Mouse (Mus musculus): ENCODE measurements at regions not wholly inside any gene's neighbourhood (a gene's known extent, or its start where the extent isn't known, plus 50 kb on each side); places are given as distances from the start of the nearest gene placed in this dataset.

DNA sequence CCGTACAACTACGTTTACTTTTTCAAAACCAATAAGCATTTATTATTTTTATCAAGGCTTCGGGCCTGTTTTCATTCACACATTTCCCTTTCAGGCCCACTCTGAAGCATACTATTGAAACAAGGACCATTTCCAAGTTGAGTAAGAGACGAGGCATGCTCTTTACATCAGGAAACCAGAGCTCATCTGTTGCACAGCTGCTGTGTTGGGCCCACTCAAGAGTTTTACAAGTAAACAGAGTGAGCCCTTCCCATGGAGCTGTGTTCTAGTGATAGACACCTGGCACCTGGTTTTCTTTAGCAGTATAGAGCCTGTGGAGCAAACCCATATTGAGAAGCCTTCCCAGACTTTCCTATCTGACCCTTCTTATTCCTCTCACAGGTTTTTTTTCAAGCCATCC is 363.5 kb downstream of the Ptprc start:
- Histone ChIP-seq H3K4me2 (ENCODE audit: low read length) (no peak overlapping the region), H3K9me3 (ENCODE audit: control insufficient read depth, low read length) (no peaks in the 10 kb centered on the region), H3K4me3 (ENCODE audit: control insufficient read depth in 1 of 2, insufficient read depth in 1 of 2, low read depth in 1 of 2, low read length in 2 of 2) (no peak overlapping the region), H3K9ac (ENCODE audit: low read length) (no peak overlapping the region), H3K36me3 (ENCODE audit: control insufficient read depth, insufficient read depth, low read length) (no peaks in the 10 kb centered on the region), H3K4me1 (ENCODE audit: control insufficient read depth in 2 of 2, insufficient read depth in 2 of 2, low read length in 2 of 2) (no peaks in the 10 kb centered on the region), H3K27me3 (ENCODE audit: control insufficient read depth, insufficient read depth, low read length) (no peaks in the 10 kb centered on the region), H3K27ac (replicated peaks in 1 of 2; ENCODE audit: control insufficient read depth in 1 of 2, insufficient read depth in 1 of 2, low read depth in 2 of 2, low read length in 2 of 2) (no peak overlapping the region)
- no peak for ATAC-seq (ENCODE audit: insufficient number of reproducible peaks, insufficient read depth, low FRiP score, low read depth)
- WGBS, result 80% methylated on average over 4 of the region's 4 CpGs

DNA sequence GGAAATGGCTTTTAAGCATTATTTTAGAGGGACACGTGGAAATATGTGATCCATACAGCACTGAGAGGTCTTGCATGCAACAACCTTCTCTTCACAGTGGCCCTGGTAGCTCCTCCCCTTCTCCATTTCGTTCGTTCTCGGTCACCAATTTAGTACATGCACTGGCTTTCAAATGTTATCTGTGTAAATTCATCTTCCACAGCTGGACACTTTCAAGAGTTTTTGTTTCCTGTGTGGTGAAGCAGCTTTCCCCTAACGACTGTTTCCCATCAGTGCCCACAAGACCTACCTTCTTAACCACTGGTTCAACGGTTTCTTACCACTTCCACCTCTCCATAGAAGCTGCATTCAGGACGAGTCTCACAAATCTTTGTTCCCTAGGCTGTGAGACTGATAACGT is 368.8 kb downstream of the Ptprc start:
- WGBS, result 69% methylated on average over 8 of the region's 8 CpGs
- Histone ChIP-seq H3K36me3 (ENCODE audit: control insufficient read depth, insufficient read depth, low read length) (no peaks in the 10 kb centered on the region), H3K27ac (replicated peaks in 1 of 2; ENCODE audit: control insufficient read depth in 1 of 2, insufficient read depth in 1 of 2, low read depth in 2 of 2, low read length in 2 of 2) (no peak overlapping the region), H3K4me1 (ENCODE audit: control insufficient read depth in 2 of 2, insufficient read depth in 2 of 2, low read length in 2 of 2) (peaks cover 0 to 3% of the 10 kb centered on the region in 2 experiments; a peak in 1 of 4 replicates), H3K4me3 (ENCODE audit: control insufficient read depth in 1 of 2, insufficient read depth in 1 of 2, low read depth in 1 of 2, low read length in 2 of 2) (no peak overlapping the region), H3K4me2 (ENCODE audit: low read length) (no peak overlapping the region), H3K9ac (ENCODE audit: low read length) (no peak overlapping the region), H3K9me3 (ENCODE audit: control insufficient read depth, low read length) (no peaks in the 10 kb centered on the region), H3K27me3 (ENCODE audit: control insufficient read depth, insufficient read depth, low read length) (no peaks in the 10 kb centered on the region)
- no peak for ATAC-seq (ENCODE audit: insufficient number of reproducible peaks, insufficient read depth, low FRiP score, low read depth)

DNA sequence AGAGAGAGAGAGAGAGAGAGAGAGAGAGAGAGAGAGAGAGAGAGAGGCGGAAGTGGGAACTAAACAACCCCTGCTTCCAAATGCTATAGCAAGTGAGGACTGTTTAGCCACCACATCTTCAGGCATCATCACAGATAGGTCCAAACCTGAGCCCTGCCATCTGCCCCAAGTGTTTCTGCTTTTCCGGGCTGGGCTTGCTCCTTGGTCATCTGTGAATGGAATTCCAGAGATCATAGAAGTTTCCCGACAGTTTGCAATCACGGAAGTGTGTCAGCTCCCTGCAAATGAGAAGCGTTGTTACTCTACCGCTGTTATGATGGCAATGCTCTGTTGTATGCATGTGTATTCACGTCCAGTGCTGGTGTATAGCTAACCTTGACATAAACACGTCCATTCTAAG is 369.3 kb downstream of the Ptprc start:
- no peak overlapping the region for H3K4me2 ChIP-seq (ENCODE audit: low read length)
- no peak overlapping the region for H3K9ac ChIP-seq (ENCODE audit: low read length)
- no peaks in the 10 kb centered on the region for H3K9me3 ChIP-seq (ENCODE audit: control insufficient read depth, low read length)
- no peaks in the 10 kb centered on the region for H3K27me3 ChIP-seq (ENCODE audit: control insufficient read depth, insufficient read depth, low read length)
- H3K36me3 ChIP-seq (ENCODE audit: control insufficient read depth, insufficient read depth, low read length), result no peaks in the 10 kb centered on the region
- no peak for ATAC-seq (ENCODE audit: insufficient number of reproducible peaks, insufficient read depth, low FRiP score, low read depth)
- H3K4me1 ChIP-seq (ENCODE audit: control insufficient read depth in 2 of 2, insufficient read depth in 2 of 2, low read length in 2 of 2), result peaks cover 0 to 4% of the 10 kb centered on the region in 2 experiments; a peak in 1 of 4 replicates
- no peak overlapping the region for H3K4me3 ChIP-seq (ENCODE audit: control insufficient read depth in 1 of 2, insufficient read depth in 1 of 2, low read depth in 1 of 2, low read length in 2 of 2)
- WGBS, result 71% methylated on average over 8 of the region's 8 CpGs
- H3K27ac ChIP-seq (replicated peaks in 1 of 2; ENCODE audit: control insufficient read depth in 1 of 2, insufficient read depth in 1 of 2, low read depth in 2 of 2, low read length in 2 of 2), result no peak overlapping the region

DNA sequence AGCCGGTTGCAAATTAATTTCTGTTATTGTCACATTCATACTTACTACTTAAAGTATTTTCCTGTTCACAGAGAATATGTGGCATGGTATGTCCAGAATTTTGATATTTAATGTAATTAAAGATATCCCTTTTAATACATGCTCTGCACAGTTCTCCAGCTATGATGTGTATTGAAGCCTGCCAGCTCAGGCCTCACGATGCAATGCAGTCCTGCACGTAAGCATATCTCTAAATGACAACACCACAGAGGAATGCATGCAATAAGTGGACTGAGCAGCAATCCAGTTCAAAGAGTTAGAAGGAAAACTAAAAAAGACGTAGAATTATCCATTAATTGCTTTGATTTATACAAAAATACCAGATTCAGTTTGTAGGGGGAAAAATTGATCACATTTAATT is 373.4 kb downstream of the Ptprc start:
- H3K27me3 ChIP-seq (ENCODE audit: control insufficient read depth, insufficient read depth, low read length), result no peaks in the 10 kb centered on the region
- ATAC-seq (ENCODE audit: insufficient number of reproducible peaks, insufficient read depth, low FRiP score, low read depth), result peak; percentile 86

DNA sequence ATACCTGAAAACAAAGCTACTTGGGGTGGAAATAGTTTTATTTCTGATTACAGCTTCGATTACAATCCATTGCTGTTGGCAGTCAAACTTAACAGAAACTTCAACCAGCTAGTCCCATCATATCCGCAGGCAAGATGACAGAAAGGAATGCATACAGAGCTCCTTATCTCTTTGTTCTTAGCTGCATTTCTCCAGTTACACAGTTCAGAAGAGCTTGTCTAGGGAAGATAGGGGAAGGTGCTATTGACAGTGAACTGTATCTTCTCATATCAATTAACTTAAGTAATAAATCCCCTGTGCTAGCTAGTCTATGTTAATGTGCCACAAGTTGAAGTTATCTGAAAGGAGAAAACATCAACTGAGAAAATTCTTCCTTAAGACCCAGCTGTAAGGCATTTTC is 374.8 kb downstream of the Ptprc start:
- no peak for ATAC-seq (ENCODE audit: insufficient number of reproducible peaks, insufficient read depth, low FRiP score, low read depth)
- no peak overlapping the region for H3K4me3 ChIP-seq (ENCODE audit: control insufficient read depth in 1 of 2, insufficient read depth in 1 of 2, low read depth in 1 of 2, low read length in 2 of 2)
- H3K27me3 ChIP-seq (ENCODE audit: control insufficient read depth, insufficient read depth, low read length), result no peaks in the 10 kb centered on the region
- H3K36me3 ChIP-seq (ENCODE audit: control insufficient read depth, insufficient read depth, low read length), result no peaks in the 10 kb centered on the region
- no peak overlapping the region for H3K4me2 ChIP-seq (ENCODE audit: low read length)
- peak overlapping the region in 1 of 2 experiments; percentile 37; a peak in 2 of 4 replicates for H3K27ac ChIP-seq (replicated peaks in 1 of 2; ENCODE audit: control insufficient read depth in 1 of 2, insufficient read depth in 1 of 2, low read depth in 2 of 2, low read length in 2 of 2)
- no peaks in the 10 kb centered on the region for H3K9me3 ChIP-seq (ENCODE audit: control insufficient read depth, low read length)
- WGBS, result 20% methylated on average over 2 of the region's 2 CpGs
- peaks cover 3 to 15% of the 10 kb centered on the region in 2 experiments; a peak in 2 of 4 replicates for H3K4me1 ChIP-seq (ENCODE audit: control insufficient read depth in 2 of 2, insufficient read depth in 2 of 2, low read length in 2 of 2)
- no peak overlapping the region for H3K9ac ChIP-seq (ENCODE audit: low read length)

More for the DNA sequence above, 373.4 kb downstream of the Ptprc start:
- Histone ChIP-seq H3K9ac (ENCODE audit: low read length) (no peak overlapping the region), H3K4me1 (ENCODE audit: control insufficient read depth in 2 of 2, insufficient read depth in 2 of 2, low read length in 2 of 2) (peaks cover 3 to 15% of the 10 kb centered on the region in 2 experiments; a peak in 2 of 4 replicates), H3K9me3 (ENCODE audit: control insufficient read depth, low read length) (no peaks in the 10 kb centered on the region), H3K4me2 (ENCODE audit: low read length) (no peak overlapping the region), H3K36me3 (ENCODE audit: control insufficient read depth, insufficient read depth, low read length) (no peaks in the 10 kb centered on the region), H3K27ac (replicated peaks in 1 of 2; ENCODE audit: control insufficient read depth in 1 of 2, insufficient read depth in 1 of 2, low read depth in 2 of 2, low read length in 2 of 2) (peak overlapping the region; percentile 49 to 71; a peak in 3 of 4 replicates), H3K4me3 (ENCODE audit: control insufficient read depth in 1 of 2, insufficient read depth in 1 of 2, low read depth in 1 of 2, low read length in 2 of 2) (no peak overlapping the region)
- 20% methylated on average over 4 of the region's 4 CpGs for WGBS

DNA sequence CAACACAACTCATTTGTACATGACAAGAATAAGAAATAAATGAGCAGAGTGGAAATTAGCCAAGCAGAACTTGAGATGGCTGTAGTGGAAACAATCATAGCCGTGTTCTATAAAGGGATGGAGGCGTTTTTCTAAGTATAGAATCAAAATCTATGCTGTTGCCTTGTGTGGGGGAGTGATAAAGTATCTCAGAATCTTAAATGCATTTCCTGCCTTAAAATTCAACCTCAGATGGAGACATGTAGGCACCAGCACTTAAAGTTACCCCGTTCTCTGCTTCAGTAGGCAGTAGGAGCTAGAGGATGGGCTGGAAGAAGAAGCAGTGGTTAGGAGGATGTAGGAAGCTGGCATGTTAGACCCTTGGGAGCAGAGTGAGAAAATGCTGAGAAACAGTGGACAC is 386.7 kb downstream of the Ptprc start:
- Histone ChIP-seq H3K4me2 (ENCODE audit: low read length) (no peak overlapping the region), H3K9me3 (ENCODE audit: control insufficient read depth, low read length) (no peaks in the 10 kb centered on the region), H3K27me3 (ENCODE audit: control insufficient read depth, insufficient read depth, low read length) (no peaks in the 10 kb centered on the region), H3K27ac (replicated peaks in 1 of 2; ENCODE audit: control insufficient read depth in 1 of 2, insufficient read depth in 1 of 2, low read depth in 2 of 2, low read length in 2 of 2) (no peak overlapping the region), H3K9ac (ENCODE audit: low read length) (no peak overlapping the region), H3K4me3 (ENCODE audit: control insufficient read depth in 1 of 2, insufficient read depth in 1 of 2, low read depth in 1 of 2, low read length in 2 of 2) (no peak overlapping the region), H3K36me3 (ENCODE audit: control insufficient read depth, insufficient read depth, low read length) (no peaks in the 10 kb centered on the region), H3K4me1 (ENCODE audit: control insufficient read depth in 2 of 2, insufficient read depth in 2 of 2, low read length in 2 of 2) (no peaks in the 10 kb centered on the region)
- 50% methylated on average over 3 of the region's 3 CpGs for WGBS
- ATAC-seq (ENCODE audit: insufficient number of reproducible peaks, insufficient read depth, low FRiP score, low read depth), result no peak

DNA sequence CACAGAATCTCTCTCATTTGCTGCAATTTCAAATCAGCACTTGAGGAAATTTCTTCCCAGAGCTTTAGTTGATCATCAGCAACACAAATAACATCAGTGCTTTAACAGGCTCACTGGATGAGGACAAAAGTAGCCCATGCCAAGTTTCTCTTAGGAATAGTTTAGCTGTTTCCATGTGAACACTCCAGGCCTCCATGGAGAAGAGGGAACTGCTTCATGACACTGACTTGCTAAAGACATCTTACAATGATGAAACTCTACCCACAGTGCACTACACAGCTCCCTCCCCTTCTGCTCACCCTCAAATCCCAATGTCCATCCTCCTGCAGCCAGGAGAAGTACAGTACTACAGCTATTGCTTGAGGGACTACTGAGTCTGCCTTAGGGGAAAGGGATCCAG is 388.9 kb downstream of the Ptprc start:
- no peak overlapping the region for H3K4me3 ChIP-seq (ENCODE audit: control insufficient read depth in 1 of 2, insufficient read depth in 1 of 2, low read depth in 1 of 2, low read length in 2 of 2)
- no peaks in the 10 kb centered on the region for H3K9me3 ChIP-seq (ENCODE audit: control insufficient read depth, low read length)
- H3K9ac ChIP-seq (ENCODE audit: low read length), result no peak overlapping the region
- ATAC-seq (ENCODE audit: insufficient number of reproducible peaks, insufficient read depth, low FRiP score, low read depth), result no peak
- H3K4me1 ChIP-seq (ENCODE audit: control insufficient read depth in 2 of 2, insufficient read depth in 2 of 2, low read length in 2 of 2), result no peaks in the 10 kb centered on the region
- H3K36me3 ChIP-seq (ENCODE audit: control insufficient read depth, insufficient read depth, low read length), result no peaks in the 10 kb centered on the region
- no peak overlapping the region for H3K4me2 ChIP-seq (ENCODE audit: low read length)
- H3K27me3 ChIP-seq (ENCODE audit: control insufficient read depth, insufficient read depth, low read length), result no peaks in the 10 kb centered on the region
- no peak overlapping the region for H3K27ac ChIP-seq (replicated peaks in 1 of 2; ENCODE audit: control insufficient read depth in 1 of 2, insufficient read depth in 1 of 2, low read depth in 2 of 2, low read length in 2 of 2)

DNA sequence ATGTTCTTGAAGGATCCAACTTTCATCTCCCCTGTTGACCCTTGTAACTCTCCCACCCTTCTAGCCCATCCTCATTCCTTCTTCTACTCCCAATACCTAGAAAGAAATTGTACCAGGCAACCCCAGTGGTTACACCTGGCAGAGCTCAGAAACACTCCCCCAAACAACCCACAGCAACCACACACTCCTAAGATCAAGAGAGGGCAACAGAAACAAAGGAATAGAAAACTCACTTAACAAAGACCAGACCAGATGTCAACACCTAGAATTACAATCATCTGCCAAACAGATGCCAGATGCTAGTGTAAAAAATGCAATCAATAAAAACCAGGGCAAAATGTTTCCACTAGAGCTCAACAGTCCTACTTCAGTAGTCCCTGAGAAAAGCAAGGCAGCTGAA is 400.9 kb downstream of the Ptprc start:
- no peak overlapping the region for H3K9ac ChIP-seq (ENCODE audit: low read length)
- H3K4me2 ChIP-seq (ENCODE audit: low read length), result no peak overlapping the region
- ATAC-seq (ENCODE audit: insufficient number of reproducible peaks, insufficient read depth, low FRiP score, low read depth), result no peak
- no peak overlapping the region for H3K4me3 ChIP-seq (ENCODE audit: control insufficient read depth in 1 of 2, insufficient read depth in 1 of 2, low read depth in 1 of 2, low read length in 2 of 2)
- H3K27me3 ChIP-seq (ENCODE audit: control insufficient read depth, insufficient read depth, low read length), result no peaks in the 10 kb centered on the region
- H3K27ac ChIP-seq (replicated peaks in 1 of 2; ENCODE audit: control insufficient read depth in 1 of 2, insufficient read depth in 1 of 2, low read depth in 2 of 2, low read length in 2 of 2), result no peak overlapping the region
- H3K9me3 ChIP-seq (ENCODE audit: control insufficient read depth, low read length), result no peaks in the 10 kb centered on the region
- no peaks in the 10 kb centered on the region; a peak in 1 of 4 replicates for H3K4me1 ChIP-seq (ENCODE audit: control insufficient read depth in 2 of 2, insufficient read depth in 2 of 2, low read length in 2 of 2)
- H3K36me3 ChIP-seq (ENCODE audit: control insufficient read depth, insufficient read depth, low read length), result no peaks in the 10 kb centered on the region

Measured in heart, embryonic 14.5 days (tissue).